Mouse (Mus musculus) forebrain, embryonic 11.5 days (tissue): Measurements from ENCODE around the gene Aire. TPM values are rescaled to one million over a fixed set of nuclear protein-coding genes. Genes with fewer than 3 reads are reported as not detected.
"Not testable (repeated sequence)": the region's sequence is repeated elsewhere in the genome, so short reads cannot be mapped to it uniquely, and the experiment has no call there.

ENCODE experiments used
- ATAC-seq: fragments of 200-750 bp; cut with Nextera tagmentation; replicated peaks from 2 replicates; pipeline ENCODE4 v1.8.0; 2017; ENCODE audit warnings: moderate TSS enrichment; ENCODE audit not compliant: low FRiP score
- DNase-seq: peaks from one replicate; pipeline ENCODE4 v3.0.0-alpha.2; 2017; ENCODE audit warnings: low spot score
- H3K27ac ChIP-seq: fragments of 300-500 bp; sonication (generic); 2 replicates; pipeline ENCODE4 v1.5.1; 2014; ENCODE audit warnings: low read depth, low read length
- H3K27me3 ChIP-seq: fragments of 300-500 bp; sonication (generic); 2 replicates; pipeline ENCODE4 v1.6.1; 2014; ENCODE audit warnings: mild to moderate bottlenecking, low read length, mixed read lengths; ENCODE audit not compliant: control insufficient read depth, insufficient read depth
- H3K36me3 ChIP-seq: fragments of 300-500 bp; sonication (generic); 2 replicates; pipeline ENCODE4 v1.6.1; 2014; ENCODE audit warnings: mild to moderate bottlenecking, low read length, moderate library complexity, mixed read lengths; ENCODE audit not compliant: control insufficient read depth, insufficient read depth
- H3K4me1 ChIP-seq: fragments of 300-500 bp; sonication (generic); replicated peaks from 2 replicates; pipeline ENCODE4 v1.6.1; 2014; ENCODE audit warnings: low read length, mixed read lengths; ENCODE audit not compliant: control insufficient read depth, insufficient read depth
- H3K4me2 ChIP-seq: fragments of 300-500 bp; sonication (generic); 2 replicates; pipeline ENCODE4 v1.6.1; 2014; ENCODE audit warnings: low read depth, mild to moderate bottlenecking, low read length, moderate library complexity, mixed read lengths; ENCODE audit not compliant: severe bottlenecking
- H3K4me3 ChIP-seq: fragments of 300-500 bp; sonication (generic); 2 replicates; pipeline ENCODE4 v1.5.1; 2014; ENCODE audit warnings: low read depth, low read length
- H3K9ac ChIP-seq: fragments of 300-500 bp; sonication (generic); 2 replicates; pipeline ENCODE4 v1.6.1; 2014; ENCODE audit warnings: low read length
- H3K9me3 ChIP-seq: fragments of 300-500 bp; sonication (generic); 2 replicates; pipeline ENCODE4 v1.6.1; 2016; ENCODE audit warnings: low read length, mixed read lengths; ENCODE audit not compliant: control insufficient read depth
- WGBS: fragments of 180-500 bp; shearing (Covaris S2); extraction: QIAGEN DNeasy Blood & Tissue Kit; methylation state at CpG from one replicate; pipeline ENCODE4 v1.1.7; 2014; 5-methylcytosine and 5-hydroxymethylcytosine counted together
- polyA plus RNA-seq: library from polyadenylated mRNA; unstranded; fragments of >200 nt; fragmentation: Nextera tagmentation; extraction: Ambion mirVana; gene quantifications from 2 replicates; pipeline ENCODE4 v1.2.1, GENCODE M21; 2014

The Aire gene
- polyA plus RNA-seq, 1 experiment from 2014 or later, result 0.21 TPM

GRCm38 (mm10) chr10:78019291-78019690, 24.1 kb downstream of the Aire start:
- Histone ChIP-seq H3K27me3 (no peaks in the 10 kb centered on the region), H3K4me3 (no peak overlapping the region), H3K36me3 (no peaks in the 10 kb centered on the region), H3K4me1 (no peaks in the 10 kb centered on the region), H3K27ac (no peak overlapping the region), H3K9ac (no peak overlapping the region), H3K9me3 (no peaks in the 10 kb centered on the region), H3K4me2 (no peak overlapping the region)
- no peak for DNase-seq
- no peak for ATAC-seq
- 82% methylated on average over 4 of the region's 4 CpGs for WGBS

GRCm38 (mm10) chr10:78018797-78019203, 24.6 kb downstream of the Aire start:
- H3K36me3 ChIP-seq, result no peaks in the 10 kb centered on the region
- peak overlapping the region; percentile 43; the same call in 1 of the 2 replicates for H3K4me2 ChIP-seq
- DNase-seq (peak; percentile 91), ATAC-seq (peak; percentile 76)
- peak overlapping the region; percentile 39; the same call in 1 of the 2 replicates for H3K9ac ChIP-seq
- H3K4me1 ChIP-seq, result no peaks in the 10 kb centered on the region
- H3K27ac ChIP-seq, result no peak overlapping the region
- H3K27me3 ChIP-seq, result no peaks in the 10 kb centered on the region
- H3K4me3 ChIP-seq, result peak overlapping the region; percentile 19; the same call in 1 of the 2 replicates
- 24% methylated on average over 19 of the region's 19 CpGs for whole genome bisulfite sequencing
- no peaks in the 10 kb centered on the region for H3K9me3 ChIP-seq

GRCm38 (mm10) chr10:78016366-78016765, 27.0 kb downstream of the Aire start:
- Histone ChIP-seq H3K9me3 (no peaks in the 10 kb centered on the region), H3K27ac (no peak overlapping the region), H3K9ac (no peak overlapping the region), H3K36me3 (no peaks in the 10 kb centered on the region), H3K27me3 (no peaks in the 10 kb centered on the region), H3K4me2 (no peak overlapping the region), H3K4me1 (no peaks in the 10 kb centered on the region), H3K4me3 (no peak overlapping the region)
- ATAC-seq (no peak), DNase-seq (no peak)
- 53% methylated on average over 5 of the region's 5 CpGs for WGBS

GRCm38 (mm10) chr10:78015489-78015888, 27.9 kb downstream of the Aire start:
- DNase-seq, result no peak
- H3K27me3 ChIP-seq, result no peaks in the 10 kb centered on the region; the same call in 1 of the 2 replicates
- H3K27ac ChIP-seq, result no peak overlapping the region
- no peak overlapping the region for H3K4me3 ChIP-seq
- H3K36me3 ChIP-seq, result no peaks in the 10 kb centered on the region
- H3K9me3 ChIP-seq, result no peaks in the 10 kb centered on the region
- ATAC-seq, result no peak
- no peak overlapping the region for H3K9ac ChIP-seq
- H3K4me1 ChIP-seq, result no peaks in the 10 kb centered on the region
- 81% methylated on average over 1 of the region's 1 CpGs for WGBS
- H3K4me2 ChIP-seq, result no peak overlapping the region

GRCm38 (mm10) chr10:78012661-78013495, 30.5 kb downstream of the Aire start:
- no peak for ATAC-seq
- Histone ChIP-seq H3K27me3 (no peaks in the 10 kb centered on the region; the same call in 1 of the 2 replicates), H3K4me3 (no peak overlapping the region), H3K36me3 (no peaks in the 10 kb centered on the region), H3K4me1 (peaks cover 9% of the 10 kb centered on the region; the same call in 1 of the 2 replicates), H3K27ac (no peak overlapping the region), H3K9me3 (no peaks in the 10 kb centered on the region), H3K9ac (no peak overlapping the region), H3K4me2 (no peak overlapping the region)
- 93% methylated on average over 18 of the region's 18 CpGs for WGBS
- DNase-seq, result no peak

- H3K27me3 ChIP-seq, ATAC-seq, H3K4me3 ChIP-seq, H3K9ac ChIP-seq, H3K36me3 ChIP-seq, DNase-seq, H3K9me3 ChIP-seq, H3K27ac ChIP-seq, H3K4me2 ChIP-seq: not testable (repeated sequence)
- peaks cover 19% of the 10 kb centered on the region; the same call in 1 of the 2 replicates for H3K4me1 ChIP-seq
- WGBS, result 94% methylated on average over 5 of the region's 5 CpGs
Observed at GRCm38 (mm10) chr10:78011116-78011515, 32.3 kb downstream of the Aire start.

- peak overlapping the region; percentile 42 for H3K4me2 ChIP-seq
- no peaks in the 10 kb centered on the region for H3K9me3 ChIP-seq
- no peaks in the 10 kb centered on the region for H3K36me3 ChIP-seq
- WGBS, result 21% methylated on average over 10 of the region's 10 CpGs
- no peaks in the 10 kb centered on the region; the same call in 1 of the 2 replicates for H3K27me3 ChIP-seq
- DNase-seq (no peak), ATAC-seq (no peak)
- H3K9ac ChIP-seq, result no peak overlapping the region; the same call in 1 of the 2 replicates
- H3K4me1 ChIP-seq, result peaks cover 19% of the 10 kb centered on the region; the same call in 1 of the 2 replicates
- peak overlapping the region; percentile 3; the same call in 1 of the 2 replicates for H3K4me3 ChIP-seq
- no peak overlapping the region for H3K27ac ChIP-seq
Observed at GRCm38 (mm10) chr10:78010335-78010734, 33.1 kb downstream of the Aire start.

GRCm38 (mm10) chr10:78009945-78010293, 33.5 kb downstream of the Aire start, which contains the start of gene Pfkl:
Gene Pfkl (minus strand): TSS chr10:78010083.
- no peak for DNase-seq
- Histone ChIP-seq H3K4me1 (peaks cover 19% of the 10 kb centered on the region; the same call in 1 of the 2 replicates), H3K9ac (peak within 1 kb of the TSS; percentile 89), H3K27ac (peak within 1 kb of the TSS; percentile 97), H3K27me3 (no peaks in the 10 kb centered on the region; the same call in 1 of the 2 replicates), H3K4me2 (peak within 1 kb of the TSS; percentile 85), H3K36me3 (no peaks in the 10 kb centered on the region), H3K9me3 (no peaks in the 10 kb centered on the region), H3K4me3 (peak within 1 kb of the TSS; percentile 72)
- ATAC-seq, result peak; percentile 6
- WGBS, result 1% methylated on average over 9 of the region's 9 CpGs
